Mouse (Mus musculus) liver, embryonic 14.5 days (tissue): ENCODE measurements at regions not wholly inside any gene's neighbourhood (a gene's known extent, or its start where the extent isn't known, plus 50 kb on each side); places are given as distances from the start of the nearest gene placed in this dataset.

Experiments used
- ATAC-seq: fragments of 200-750 bp; cut with Nextera tagmentation; 2 replicates; pipeline ENCODE4 v1.8.0; 2017; ENCODE audit warnings: moderate number of reproducible peaks, mild to moderate bottlenecking, moderate library complexity; ENCODE audit not compliant: insufficient read depth
- DNase-seq, 3 experiments: peaks; one replicate each; pipeline ENCODE4 v3.0.0-alpha.2; 2012 to 2013; ENCODE audit warnings: low read depth in 3 of 3, low spot score in 3 of 3
- H3K27ac ChIP-seq: fragments of 300-500 bp; sonication (generic); 2 replicates; pipeline ENCODE4 v1.5.1; 2014; ENCODE audit warnings: moderate library complexity, mild to moderate bottlenecking, control low read depth, inconsistent platforms
- H3K27me3 ChIP-seq: fragments of 300-500 bp; sonication (generic); 2 replicates; pipeline ENCODE4 v1.6.1; 2014; ENCODE audit warnings: mild to moderate bottlenecking, low read length, moderate library complexity; ENCODE audit not compliant: control insufficient read depth, insufficient read depth
- H3K36me3 ChIP-seq: fragments of 300-500 bp; sonication (generic); replicated peaks from 2 replicates; pipeline ENCODE4 v1.6.1; 2014; ENCODE audit warnings: low read depth; ENCODE audit not compliant: control insufficient read depth, insufficient read depth
- H3K4me1 ChIP-seq, 2 experiments: fragments of 200-500 bp in 1 of 2; fragments of 300-500 bp in 1 of 2; sonication (generic) in 1 of 2; replicated peaks; 2 replicates each; pipeline ENCODE4 v1.6.1; 2012 to 2014; ENCODE audit warnings: antibody characterized with exemption in 1 of 2, inconsistent platforms in 1 of 2, low read length in 1 of 2; ENCODE audit not compliant: control insufficient read depth in 2 of 2, insufficient read depth in 2 of 2
- H3K4me2 ChIP-seq: fragments of 300-500 bp; sonication (generic); 2 replicates; pipeline ENCODE4 v1.6.1; 2014; ENCODE audit warnings: low read depth, mild to moderate bottlenecking, control low read depth, moderate library complexity
- H3K4me3 ChIP-seq, 2 experiments: fragments of 200-500 bp in 1 of 2; fragments of 300-500 bp in 1 of 2; sonication (generic) in 1 of 2; 2 replicates each; pipeline ENCODE4 v1.5.1; 2012 to 2014; ENCODE audit warnings: low read depth in 2 of 2, low read length in 2 of 2, mild to moderate bottlenecking in 2 of 2, control low read depth in 1 of 2, inconsistent platforms in 1 of 2, moderate library complexity in 1 of 2; ENCODE audit not compliant: insufficient read depth in 1 of 2
- H3K9ac ChIP-seq: fragments of 300-500 bp; sonication (generic); replicated peaks from 2 replicates; pipeline ENCODE4 v1.6.1; 2014; ENCODE audit warnings: mild to moderate bottlenecking, control low read depth, moderate library complexity
- H3K9me3 ChIP-seq: fragments of 300-500 bp; sonication (generic); 2 replicates; pipeline ENCODE4 v1.6.1; 2016; ENCODE audit warnings: low read length, mixed read lengths; ENCODE audit not compliant: control insufficient read depth
- CTCF ChIP-seq: IDR thresholded peaks from 2 replicates; pipeline ENCODE4 v1.5.1; 2016; ENCODE audit warnings: antibody characterized with exemption, low read depth, control low read depth
- EP300 ChIP-seq: IDR thresholded peaks from 2 replicates; pipeline ENCODE4 v1.6.1; 2016; ENCODE audit warnings: antibody characterized with exemption, low read depth
- WGBS: fragments of 180-500 bp; shearing (Covaris S2); extraction: QIAGEN DNeasy Blood & Tissue Kit; methylation state at CpG from one replicate; pipeline ENCODE4 v1.1.7; 2014; ENCODE audit not compliant: insufficient replicate concordance; 5-methylcytosine and 5-hydroxymethylcytosine counted together

DNA sequence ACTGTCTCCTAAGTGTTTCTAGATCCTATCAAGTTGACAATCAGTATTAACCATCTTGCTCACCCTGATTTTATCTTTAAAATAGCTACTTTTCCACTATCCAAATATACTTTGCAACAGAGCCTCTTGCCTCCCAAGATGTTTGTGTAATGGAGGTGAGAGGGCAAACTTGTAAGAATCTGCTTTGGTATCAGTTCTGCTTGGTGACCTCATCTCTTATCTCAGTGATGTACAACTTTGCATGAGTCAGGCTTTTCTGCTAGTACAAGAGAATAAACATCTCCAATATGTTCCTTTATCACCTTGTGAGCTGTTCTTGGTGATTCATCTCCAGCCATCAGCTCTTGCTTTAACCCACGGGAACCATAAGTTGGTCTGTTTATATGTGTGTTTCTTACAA is 82.1 kb downstream of the Foxb1 start:
- DNase-seq: no peak

DNA sequence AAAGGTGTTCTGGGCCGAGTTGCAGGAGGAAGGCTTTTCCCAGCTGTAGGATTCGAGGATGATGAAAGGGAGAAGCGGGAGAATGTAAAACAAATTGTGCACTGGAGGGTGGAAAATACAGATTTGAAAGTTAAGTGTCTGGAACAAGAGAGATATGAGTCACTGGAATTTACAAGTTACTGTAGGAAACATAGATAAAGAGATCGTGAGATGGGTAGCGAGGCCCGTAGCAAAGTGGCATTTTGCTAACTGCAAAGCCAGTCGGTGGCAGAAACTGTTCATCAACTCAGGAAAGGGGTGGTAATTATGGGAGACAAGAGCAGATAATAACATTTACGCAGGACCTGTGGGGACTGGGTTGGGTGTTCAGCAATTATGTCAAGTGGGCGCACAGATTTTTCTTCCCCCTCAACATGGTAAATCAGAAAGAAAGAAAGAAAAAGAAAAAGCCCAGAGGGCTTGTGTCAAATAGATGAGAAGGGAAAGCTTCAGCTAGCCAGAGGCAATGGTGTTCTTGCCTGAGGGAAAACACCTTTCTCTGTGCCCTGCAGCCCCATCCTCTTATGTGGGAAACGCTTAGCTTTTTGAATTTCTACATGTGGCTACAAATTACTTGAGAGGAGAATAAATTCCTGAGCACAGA is 87.2 kb downstream of the Foxb1 start:
- no peaks in the 10 kb centered on the region for H3K4me1 ChIP-seq
- H3K4me2 ChIP-seq: no peak overlapping the region
- ATAC-seq: no peak
- peaks cover 34% of the 10 kb centered on the region for H3K27me3 ChIP-seq
- TF ChIP-seq CTCF (no peak), EP300 (no peak)
- no peak for DNase-seq
- no peak overlapping the region for H3K4me3 ChIP-seq
- no peak overlapping the region for H3K9ac ChIP-seq
- H3K27ac ChIP-seq: no peak overlapping the region
- H3K36me3 ChIP-seq: no peaks in the 10 kb centered on the region
- no peaks in the 10 kb centered on the region for H3K9me3 ChIP-seq
- 41% methylated on average over 10 of the region's 10 CpGs for WGBS

More for the DNA sequence above, 82.1 kb downstream of the Foxb1 start:
- WGBS: 58% methylated on average over 1 of the region's 1 CpGs
- H3K36me3 ChIP-seq: no peaks in the 10 kb centered on the region
- no peak overlapping the region for H3K9ac ChIP-seq
- no peaks in the 10 kb centered on the region for H3K9me3 ChIP-seq
- H3K27ac ChIP-seq: no peak overlapping the region
- H3K4me1 ChIP-seq: no peaks in the 10 kb centered on the region
- H3K4me3 ChIP-seq: no peak overlapping the region
- no peak overlapping the region for H3K4me2 ChIP-seq
- TF ChIP-seq CTCF (no peak), EP300 (no peak)
- H3K27me3 ChIP-seq: no peaks in the 10 kb centered on the region
- no peak for ATAC-seq

DNA sequence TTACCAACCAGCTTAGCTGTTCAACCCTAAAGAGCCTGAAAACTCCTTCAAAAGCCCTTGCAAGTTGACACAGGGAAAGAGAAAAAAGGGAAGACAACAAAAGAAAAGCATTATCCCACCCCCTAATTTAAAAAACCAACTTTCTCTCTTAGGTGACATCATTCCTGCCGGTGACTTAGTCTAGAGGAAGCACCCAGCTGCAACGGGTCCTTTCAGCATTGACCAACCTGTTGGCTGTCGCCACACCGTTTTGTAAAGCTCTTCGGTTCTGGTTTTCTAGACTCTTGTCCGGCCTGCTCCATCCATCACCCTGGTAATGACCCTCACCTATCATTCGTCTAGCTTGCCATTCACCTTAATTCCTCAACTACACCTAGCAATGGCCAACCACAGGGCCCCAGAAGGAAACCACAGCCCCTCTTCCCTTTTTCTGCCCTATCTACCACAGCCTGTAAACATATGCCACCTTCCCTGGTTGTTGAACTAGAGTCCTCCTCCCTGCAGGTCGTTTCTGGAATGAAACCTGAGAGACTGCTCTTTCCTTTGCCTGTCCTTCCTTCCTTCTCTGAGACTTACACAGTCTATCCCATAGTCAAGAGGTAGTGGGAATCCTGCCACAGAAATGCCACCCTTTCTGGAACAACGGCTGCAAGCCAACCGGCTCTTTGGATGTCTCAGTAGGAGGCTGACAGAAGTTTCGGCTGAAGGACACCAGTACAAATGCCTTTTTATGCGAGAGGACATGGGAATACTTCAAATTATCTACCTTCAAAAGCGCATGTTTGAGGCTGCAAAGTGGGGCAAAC is 87.9 kb downstream of the Foxb1 start:
- Histone ChIP-seq H3K4me2 (no peak overlapping the region), H3K9ac (no peak overlapping the region), H3K27ac (no peak overlapping the region), H3K4me1 (no peaks in the 10 kb centered on the region), H3K27me3 (peaks cover 41% of the 10 kb centered on the region), H3K9me3 (no peaks in the 10 kb centered on the region), H3K36me3 (no peaks in the 10 kb centered on the region), H3K4me3 (no peak overlapping the region)
- TF ChIP-seq CTCF (no peak), EP300 (no peak)
- ATAC-seq: no peak
- WGBS: 34% methylated on average over 13 of the region's 13 CpGs
- no peak for DNase-seq

DNA sequence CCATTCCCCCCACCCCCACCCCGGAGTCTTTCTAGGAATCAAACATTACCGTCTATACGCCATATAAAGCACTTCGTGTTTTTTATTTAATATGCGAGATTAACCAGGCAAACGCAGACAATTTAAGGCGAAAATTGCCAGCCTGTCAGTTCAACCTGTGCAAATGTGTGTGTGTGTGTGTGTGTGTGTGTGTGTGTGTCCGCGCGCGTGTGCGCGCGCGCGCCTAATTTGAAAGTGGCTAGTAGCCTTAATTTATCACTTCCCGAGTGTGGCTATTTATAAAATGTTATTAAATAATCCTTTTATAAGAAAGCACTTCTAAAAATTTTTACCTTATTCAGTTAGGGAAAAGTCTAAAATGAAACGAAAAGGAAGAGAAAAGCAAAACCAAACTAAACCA is 89.5 kb downstream of the Foxb1 start:
- TF ChIP-seq CTCF: no peak
- no peak for TF ChIP-seq EP300
- no peaks in the 10 kb centered on the region for H3K9me3 ChIP-seq
- WGBS: 5% methylated on average over 18 of the region's 18 CpGs
- no peaks in the 10 kb centered on the region for H3K4me1 ChIP-seq
- DNase-seq (no peak), ATAC-seq (no peak)
- H3K4me3 ChIP-seq: no peak overlapping the region
- no peak overlapping the region for H3K9ac ChIP-seq
- H3K27me3 ChIP-seq: peaks cover 49% of the 10 kb centered on the region
- no peak overlapping the region for H3K27ac ChIP-seq
- H3K4me2 ChIP-seq: no peak overlapping the region
- no peaks in the 10 kb centered on the region for H3K36me3 ChIP-seq

DNA sequence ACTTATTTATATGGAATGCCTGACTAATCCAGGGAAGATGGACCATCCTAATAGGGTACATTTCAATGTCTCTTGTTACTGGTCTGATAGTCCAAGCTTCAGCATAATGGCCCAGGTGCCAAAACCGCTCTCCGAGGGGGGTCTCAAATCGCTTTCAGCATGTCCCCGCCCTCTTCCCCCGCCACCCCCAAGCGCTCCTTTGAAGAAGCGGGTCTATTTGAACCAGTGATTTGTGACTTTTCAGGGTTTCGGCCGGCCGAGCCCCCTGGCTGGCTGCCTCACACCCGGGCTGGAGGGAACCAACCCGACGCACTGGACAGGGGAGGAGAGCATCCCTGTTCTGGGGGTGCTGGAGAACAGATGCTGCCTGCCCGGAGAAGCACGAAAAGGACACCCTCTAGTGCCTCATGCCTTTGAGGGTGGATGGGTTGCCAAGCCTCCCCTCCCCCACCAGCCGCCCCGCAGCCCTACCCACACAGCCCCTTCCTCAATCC is 90.1 kb downstream of the Foxb1 start:
- Histone ChIP-seq H3K9ac (no peak overlapping the region), H3K27ac (no peak overlapping the region), H3K36me3 (no peaks in the 10 kb centered on the region), H3K27me3 (peaks cover 49% of the 10 kb centered on the region), H3K4me2 (no peak overlapping the region), H3K9me3 (no peaks in the 10 kb centered on the region), H3K4me1 (no peaks in the 10 kb centered on the region), H3K4me3 (no peak overlapping the region)
- TF ChIP-seq CTCF (no peak), EP300 (no peak)
- ATAC-seq (no peak), DNase-seq (no peak)
- WGBS: 2% methylated on average over 17 of the region's 17 CpGs
